In the genomic region with DNA sequence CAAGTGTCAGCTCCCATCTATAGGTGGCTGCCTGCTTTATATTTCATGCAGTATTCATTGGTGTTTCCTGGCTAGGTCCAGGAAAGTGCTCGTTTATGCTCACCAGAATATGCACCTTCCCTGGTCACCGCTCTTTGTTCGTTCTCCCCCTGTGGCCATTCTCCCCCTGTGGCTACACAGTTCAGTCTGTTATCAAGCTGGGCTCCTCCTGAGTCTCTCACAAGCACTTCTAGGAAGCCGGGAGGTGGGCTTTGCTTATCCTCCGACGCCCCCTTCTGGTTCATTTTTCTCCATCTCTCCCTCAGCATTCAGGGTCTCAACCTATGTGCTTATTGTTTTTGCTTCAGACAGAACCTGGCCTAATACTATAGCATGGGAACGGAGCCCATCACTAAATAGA, we compare ENCODE assay signal across 8 mouse cellular contexts. TPM values are rescaled to one million over a fixed set of nuclear protein-coding genes. Genes with fewer than 3 reads are reported as not detected.
DNase-seq lines count a peak whose midpoint lies in the region; ATAC-seq lines count a peak whose summit lies in the region.

No protein-coding gene starts in this region.

- 0 out of 2 replicates have a peak, but pooled peaks cover 6% of the 10 kb centered on the region for H3K27me3 ChIP-seq in embryonic facial prominence, embryonic 13.5 days
- no peaks in the 10 kb centered on the region for H3K27me3 ChIP-seq in limb, embryonic 11.5 days (ENCODE audit: control insufficient read depth, insufficient read depth, low read length)
- peaks cover 13% of the 10 kb centered on the region; the same call in 1 of the 2 replicates for H3K27me3 ChIP-seq in liver, embryonic 12.5 days (replicated peaks)

- WGBS in embryonic facial prominence, embryonic 13.5 days, result 5% methylated on average over 7 of the region's 7 CpGs
- WGBS in limb, embryonic 11.5 days, result 6% methylated on average over 7 of the region's 7 CpGs
- WGBS in liver, embryonic 12.5 days (ENCODE audit: insufficient replicate concordance), result 8% methylated on average over 7 of the region's 7 CpGs

- no peak for ATAC-seq in embryonic facial prominence, embryonic 13.5 days (ENCODE audit: insufficient number of reproducible peaks, insufficient read depth, low FRiP score, low TSS enrichment, low read depth)
- ATAC-seq in limb, embryonic 11.5 days (ENCODE audit: insufficient number of reproducible peaks, low FRiP score, low TSS enrichment, low read depth), result 0 out of 2 replicates have a peak, but pooled peaks have one; percentile 3
- ATAC-seq in megakaryocyte progenitor cell, adult 5-6 weeks (replicated peaks; ENCODE audit: poor library complexity), result no peak
- ATAC-seq in liver, embryonic 12.5 days, result no peak

- H3K9ac ChIP-seq in embryonic facial prominence, embryonic 13.5 days, result no peak overlapping the region
- H3K9ac ChIP-seq in limb, embryonic 11.5 days (ENCODE audit: low read length), result no peak overlapping the region
- no peak overlapping the region for H3K9ac ChIP-seq in liver, embryonic 12.5 days

- peak; percentile 9 to 33 for DNase-seq in left cerebral cortex, postnatal 25 days (ENCODE audit: low spot score in 2 of 2)
- no peak for DNase-seq in left cerebral cortex, adult 8-10 months (ENCODE audit: low spot score in 2 of 2)
- peak; percentile 77 for DNase-seq in limb, embryonic 11.5 days (ENCODE audit: low spot score)
- DNase-seq in retina, postnatal 1 day, result peak; percentile 79
- no peak for DNase-seq in layer of hippocampus, postnatal 25 days (ENCODE audit: extremely low spot score in 1 of 2, low spot score in 1 of 2)

- 0 out of 2 replicates have a peak, but pooled peaks cover 5% of the 10 kb centered on the region for H3K4me1 ChIP-seq in embryonic facial prominence, embryonic 13.5 days
- 0 out of 2 replicates have a peak, but pooled peaks cover 4% of the 10 kb centered on the region for H3K4me1 ChIP-seq in limb, embryonic 11.5 days (ENCODE audit: control insufficient read depth, insufficient read depth, low read length)
- no peaks in the 10 kb centered on the region for H3K4me1 ChIP-seq in liver, embryonic 12.5 days

- intact Hi-C loops in left cerebral cortex, postnatal 25 days (cut with DNase I), result loop anchor here (2.0 kb wide), 2 partner anchors 106 to 342 kb away; no protein-coding TSS in a partner anchor

- no peaks in the 10 kb centered on the region for H3K36me3 ChIP-seq in embryonic facial prominence, embryonic 13.5 days
- H3K36me3 ChIP-seq in limb, embryonic 11.5 days (ENCODE audit: control insufficient read depth, insufficient read depth, low read length), result no peaks in the 10 kb centered on the region
- H3K36me3 ChIP-seq in liver, embryonic 12.5 days, result no peaks in the 10 kb centered on the region

- H3K4me3 ChIP-seq in embryonic facial prominence, embryonic 13.5 days, result no peak overlapping the region
- no peak overlapping the region for H3K4me3 ChIP-seq in limb, embryonic 11.5 days (ENCODE audit: low read depth, low read length)
- H3K4me3 ChIP-seq in liver, embryonic 12.5 days, result no peak overlapping the region

- H3K9me3 ChIP-seq in embryonic facial prominence, embryonic 13.5 days, result no peaks in the 10 kb centered on the region
- H3K9me3 ChIP-seq in limb, embryonic 11.5 days (ENCODE audit: control insufficient read depth, low read length), result peaks cover 3% of the 10 kb centered on the region; the same call in 1 of the 2 replicates
- H3K9me3 ChIP-seq in liver, embryonic 12.5 days (replicated peaks), result no peaks in the 10 kb centered on the region; the same call in 1 of the 2 replicates

- H3K4me2 ChIP-seq in embryonic facial prominence, embryonic 13.5 days, result peak overlapping the region; percentile 47; the same call in 1 of the 2 replicates
- no peak overlapping the region for H3K4me2 ChIP-seq in limb, embryonic 11.5 days (ENCODE audit: low read depth, severe bottlenecking)
- H3K4me2 ChIP-seq in liver, embryonic 12.5 days, result no peak overlapping the region

- no peak overlapping the region for H3K27ac ChIP-seq in embryonic facial prominence, embryonic 13.5 days
- no peak overlapping the region for H3K27ac ChIP-seq in limb, embryonic 11.5 days (replicated peaks; ENCODE audit: low read depth, low read length)
- no peak overlapping the region for H3K27ac ChIP-seq in liver, embryonic 12.5 days

RNA-seq across cellular contexts. Expression of gene Tmem132c, which starts 6.9 kb away (rescaled TPM):
- total RNA-seq in left cerebral cortex, postnatal 25 days (2021), result 1 to 10 TPM; 6.0 to 6.4 TPM
- total RNA-seq in left cerebral cortex, adult 8-10 months (2022), result 1 to 10 TPM; 5.6 to 6.3 (median 6.2) TPM
- 48.2 and 55.6 TPM in 2 replicates for polyA plus RNA-seq in embryonic facial prominence, embryonic 13.5 days (2015; fragmentation: Nextera tagmentation; extraction: Ambion mirVana)
- polyA plus RNA-seq in limb, embryonic 11.5 days (2014; fragmentation: Nextera tagmentation; extraction: Ambion mirVana), result 34.6 and 38.6 TPM in 2 replicates
- total RNA-seq in megakaryocyte progenitor cell, adult 5-6 weeks (2015), result not detected in 2 replicates
- not detected in 2 replicates for total RNA-seq in megakaryocyte progenitor cell, adult 5-6 weeks (2017)
- polyA plus RNA-seq in liver, embryonic 12.5 days (2016; fragmentation: Nextera tagmentation; extraction: Ambion mirVana), result 0.27 and 0.57 TPM in 2 replicates
- total RNA-seq in layer of hippocampus, postnatal 25 days (2021), result 1 to 10 TPM; 3.4 to 4.0 TPM

Comparison
In these comparisons a context has a peak if more than half of its experiments do, and no peak if none do; other contexts are left out.
1. DNase-seq: peak in left cerebral cortex, postnatal 25 days (2 of 2), limb, embryonic 11.5 days (single experiment) and retina, postnatal 1 day (single experiment); none in left cerebral cortex, adult 8-10 months (0 of 2) and layer of hippocampus, postnatal 25 days (0 of 2).
2. RNA of gene Tmem132c, which starts 6.9 kb away (total RNA-seq): 6.0 to 6.4 TPM in left cerebral cortex, postnatal 25 days, 5.6 to 6.3 TPM in left cerebral cortex, adult 8-10 months and 3.4 to 4.0 TPM in layer of hippocampus, postnatal 25 days; not detected in megakaryocyte progenitor cell, adult 5-6 weeks; every median in the first group is over 4 times any median in the second.